Mouse (Mus musculus): Measurements from ENCODE around the gene Shisal1. TPM values are rescaled to one million over a fixed set of nuclear protein-coding genes. Genes with fewer than 3 reads are reported as not detected.

Shisal1 gene
- polyA plus RNA-seq, 1 experiment from 2014 or later, result 2.1 TPM

DNA sequence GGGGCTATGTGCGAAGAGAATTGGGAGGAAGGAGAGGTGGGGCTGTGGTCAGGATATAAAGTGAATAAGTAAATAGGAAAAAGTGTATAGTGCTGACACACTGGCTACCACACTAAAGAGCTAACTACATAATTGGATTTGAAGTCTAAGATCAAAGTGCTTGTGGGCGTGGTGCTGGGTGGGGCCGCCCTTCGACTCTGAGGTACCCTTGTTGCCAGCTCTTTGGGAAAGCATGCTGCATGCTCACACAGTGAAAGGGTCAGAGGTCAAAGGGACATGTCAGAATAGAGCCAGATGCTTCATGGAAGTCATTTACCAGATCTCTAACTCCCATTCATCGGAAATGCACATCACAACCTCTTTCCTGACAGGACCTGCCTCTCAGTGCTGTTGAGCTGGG, 74.1 kb downstream of the Shisal1 start:
- WGBS, result 63% methylated on average over 5 of the region's 5 CpGs
- no peak for ATAC-seq (ENCODE audit: low FRiP score, low TSS enrichment)

DNA sequence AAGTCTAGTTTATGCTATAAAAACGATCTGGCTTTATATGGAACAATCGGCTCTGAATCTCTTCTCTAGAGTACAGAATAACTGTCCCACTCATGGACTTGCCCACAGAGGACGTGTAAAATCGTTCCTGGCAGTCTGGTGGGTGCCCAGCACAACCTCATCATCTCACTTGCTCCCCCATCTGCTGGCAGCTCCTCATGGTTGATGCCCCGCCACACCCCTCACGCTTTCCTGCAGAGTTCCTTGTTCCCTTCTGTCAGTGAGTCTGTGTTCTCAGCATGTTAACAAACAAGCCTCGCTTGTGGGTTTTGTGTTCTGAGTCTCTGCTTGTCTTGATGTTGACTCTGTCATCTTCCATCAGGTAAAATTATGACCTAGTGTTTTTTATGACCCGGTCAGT, 79.5 kb downstream of the Shisal1 start:
- H3K9me3 ChIP-seq (ENCODE audit: control insufficient read depth, low read length), result no peaks in the 10 kb centered on the region
- no peaks in the 10 kb centered on the region for H3K36me3 ChIP-seq (ENCODE audit: control insufficient read depth, insufficient read depth, low read length)
- H3K27ac ChIP-seq (ENCODE audit: low read depth, low read length), result no peak overlapping the region
- no peak overlapping the region for H3K9ac ChIP-seq (ENCODE audit: low read depth, low read length)
- H3K4me1 ChIP-seq (ENCODE audit: control insufficient read depth, insufficient read depth, low read length), result 0 out of 2 replicates have a peak, but pooled peaks cover 7% of the 10 kb centered on the region
- no peaks in the 10 kb centered on the region for H3K27me3 ChIP-seq (ENCODE audit: control insufficient read depth, insufficient read depth, low read length)
- H3K4me3 ChIP-seq (ENCODE audit: low read length), result no peak overlapping the region
- 87% methylated on average over 8 of the region's 8 CpGs for WGBS
- ATAC-seq (ENCODE audit: low FRiP score, low TSS enrichment), result no peak
- H3K4me2 ChIP-seq (replicated peaks; ENCODE audit: low read depth, low read length), result no peak overlapping the region

More for the DNA sequence above, 74.1 kb downstream of the Shisal1 start:
- no peaks in the 10 kb centered on the region for H3K36me3 ChIP-seq (ENCODE audit: control insufficient read depth, insufficient read depth, low read length)
- no peaks in the 10 kb centered on the region for H3K4me1 ChIP-seq (ENCODE audit: control insufficient read depth, insufficient read depth, low read length)
- H3K27ac ChIP-seq (ENCODE audit: low read depth, low read length), result no peak overlapping the region
- no peak overlapping the region for H3K9ac ChIP-seq (ENCODE audit: low read depth, low read length)
- no peaks in the 10 kb centered on the region for H3K27me3 ChIP-seq (ENCODE audit: control insufficient read depth, insufficient read depth, low read length)
- no peak overlapping the region for H3K4me2 ChIP-seq (replicated peaks; ENCODE audit: low read depth, low read length)
- H3K9me3 ChIP-seq (ENCODE audit: control insufficient read depth, low read length), result peaks cover 12% of the 10 kb centered on the region; the same call in 1 of the 2 replicates
- no peak overlapping the region for H3K4me3 ChIP-seq (ENCODE audit: low read length)

DNA sequence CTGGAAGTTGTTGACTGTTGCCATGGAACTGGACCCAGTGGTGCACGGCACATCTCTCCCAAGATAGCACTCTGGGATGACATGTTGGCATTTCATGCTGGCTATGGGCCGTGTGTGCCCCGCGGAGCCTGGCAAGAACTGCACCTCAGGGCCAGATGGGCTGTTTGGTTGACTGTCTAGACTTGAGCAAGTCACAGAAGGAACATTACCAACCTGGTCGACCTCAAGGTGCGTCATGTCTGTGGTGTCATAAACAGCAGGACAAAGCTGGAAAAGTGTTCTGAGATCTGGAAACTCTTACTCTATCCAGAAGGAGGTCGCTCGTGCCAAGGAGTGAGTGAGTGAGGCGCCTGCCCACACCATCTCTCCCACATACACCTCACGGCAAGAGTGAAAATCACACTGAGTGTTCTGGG, 80.3 kb downstream of the Shisal1 start:
- ATAC-seq (ENCODE audit: low FRiP score, low TSS enrichment), result no peak
- no peak overlapping the region for H3K4me3 ChIP-seq (ENCODE audit: low read length)
- WGBS, result 84% methylated on average over 10 of the region's 10 CpGs
- H3K9ac ChIP-seq (ENCODE audit: low read depth, low read length), result no peak overlapping the region
- H3K27me3 ChIP-seq (ENCODE audit: control insufficient read depth, insufficient read depth, low read length), result no peaks in the 10 kb centered on the region
- H3K4me2 ChIP-seq (replicated peaks; ENCODE audit: low read depth, low read length), result no peak overlapping the region
- H3K27ac ChIP-seq (ENCODE audit: low read depth, low read length), result no peak overlapping the region
- H3K4me1 ChIP-seq (ENCODE audit: control insufficient read depth, insufficient read depth, low read length), result 0 out of 2 replicates have a peak, but pooled peaks cover 7% of the 10 kb centered on the region
- H3K9me3 ChIP-seq (ENCODE audit: control insufficient read depth, low read length), result no peaks in the 10 kb centered on the region
- H3K36me3 ChIP-seq (ENCODE audit: control insufficient read depth, insufficient read depth, low read length), result no peaks in the 10 kb centered on the region

DNA sequence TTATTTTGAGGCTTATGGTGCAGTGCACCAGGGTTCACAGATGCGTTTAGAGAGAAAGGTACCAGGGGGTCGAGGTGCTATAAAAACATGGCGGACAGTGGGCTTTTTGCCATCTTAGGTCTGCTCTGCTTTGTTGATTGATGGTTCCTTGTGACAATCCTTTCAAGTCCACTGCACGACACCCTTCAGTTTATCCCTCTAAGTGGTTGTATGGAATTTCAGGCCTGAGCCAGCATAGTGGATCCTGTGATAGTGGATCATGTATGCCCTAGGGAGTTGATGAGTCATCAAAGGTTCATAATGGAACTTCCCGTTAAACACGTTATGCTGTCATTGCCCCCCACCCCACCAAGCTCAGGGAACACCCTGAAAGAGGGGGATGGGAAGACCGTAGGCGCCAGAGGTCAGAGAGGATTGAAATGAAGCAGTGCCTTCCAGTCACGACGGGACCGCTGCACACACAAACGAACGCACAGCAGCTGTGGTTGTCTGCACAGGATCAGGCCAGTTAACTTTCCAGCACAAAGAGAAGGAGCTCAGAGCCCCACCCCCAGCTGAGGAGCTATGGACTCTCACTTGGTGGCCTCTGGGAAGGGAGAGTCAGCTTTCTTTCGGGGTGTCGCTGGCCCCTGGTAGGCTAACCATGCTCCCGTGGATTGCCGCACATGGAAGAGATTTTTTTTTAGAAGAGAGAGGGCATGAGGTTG, 81.1 kb downstream of the Shisal1 start:
- Histone ChIP-seq H3K4me1 (ENCODE audit: control insufficient read depth, insufficient read depth, low read length) (0 out of 2 replicates have a peak, but pooled peaks cover 7% of the 10 kb centered on the region), H3K27ac (ENCODE audit: low read depth, low read length) (no peak overlapping the region), H3K36me3 (ENCODE audit: control insufficient read depth, insufficient read depth, low read length) (no peaks in the 10 kb centered on the region), H3K9me3 (ENCODE audit: control insufficient read depth, low read length) (no peaks in the 10 kb centered on the region), H3K4me2 (replicated peaks; ENCODE audit: low read depth, low read length) (no peak overlapping the region), H3K4me3 (ENCODE audit: low read length) (no peak overlapping the region), H3K27me3 (ENCODE audit: control insufficient read depth, insufficient read depth, low read length) (no peaks in the 10 kb centered on the region), H3K9ac (ENCODE audit: low read depth, low read length) (no peak overlapping the region)
- ATAC-seq (ENCODE audit: low FRiP score, low TSS enrichment), result 0 out of 2 replicates have a peak, but pooled peaks have one; percentile 32
- WGBS, result 33% methylated on average over 17 of the region's 17 CpGs

DNA sequence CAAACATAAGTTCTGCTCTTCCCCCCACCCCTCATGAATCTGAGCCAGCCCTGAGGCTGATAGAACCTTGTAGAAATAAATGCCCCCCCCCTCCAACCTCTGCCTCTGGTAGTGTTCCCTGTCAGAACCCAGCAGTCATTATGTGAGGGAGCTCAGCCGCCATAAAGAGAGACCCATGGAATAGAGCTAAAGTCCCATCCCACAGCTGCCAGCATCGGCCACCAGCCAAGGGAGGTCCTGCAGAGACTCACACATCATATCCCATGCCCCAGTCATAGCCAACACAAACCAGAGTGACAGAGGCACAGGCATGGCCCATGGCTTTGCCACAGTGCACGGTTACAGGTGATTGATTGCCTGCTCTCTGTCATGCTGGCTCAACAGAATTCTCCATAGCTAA, 82.2 kb downstream of the Shisal1 start:
- Histone ChIP-seq H3K27me3 (ENCODE audit: control insufficient read depth, insufficient read depth, low read length) (no peaks in the 10 kb centered on the region), H3K4me3 (ENCODE audit: low read length) (no peak overlapping the region), H3K9ac (ENCODE audit: low read depth, low read length) (no peak overlapping the region), H3K4me1 (ENCODE audit: control insufficient read depth, insufficient read depth, low read length) (0 out of 2 replicates have a peak, but pooled peaks cover 7% of the 10 kb centered on the region), H3K4me2 (replicated peaks; ENCODE audit: low read depth, low read length) (no peak overlapping the region), H3K27ac (ENCODE audit: low read depth, low read length) (no peak overlapping the region), H3K9me3 (ENCODE audit: control insufficient read depth, low read length) (no peaks in the 10 kb centered on the region), H3K36me3 (ENCODE audit: control insufficient read depth, insufficient read depth, low read length) (no peaks in the 10 kb centered on the region)
- no peak for ATAC-seq (ENCODE audit: low FRiP score, low TSS enrichment)
- 70% methylated on average over 3 of the region's 3 CpGs for WGBS

DNA sequence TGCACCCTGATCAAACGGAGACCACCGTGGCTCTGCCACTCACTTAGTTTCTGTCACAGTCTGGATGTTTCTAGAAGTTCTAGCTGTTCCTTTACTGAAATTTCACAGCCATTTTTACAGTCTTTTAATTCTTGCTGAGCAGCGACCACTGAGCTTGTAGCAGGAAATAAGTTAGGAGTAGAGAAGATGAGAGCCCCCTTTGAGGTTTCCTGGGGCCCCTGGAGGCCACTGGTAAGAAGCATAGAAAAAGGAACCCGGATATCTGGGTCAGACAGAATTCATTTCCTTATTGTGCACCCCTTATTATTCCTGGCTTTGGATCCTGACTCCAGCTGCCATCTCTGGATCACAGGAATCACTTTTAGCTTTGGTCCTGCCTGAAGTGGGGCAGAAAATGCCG, 91.8 kb downstream of the Shisal1 start:
- 86% methylated on average over 5 of the region's 5 CpGs for WGBS

DNA sequence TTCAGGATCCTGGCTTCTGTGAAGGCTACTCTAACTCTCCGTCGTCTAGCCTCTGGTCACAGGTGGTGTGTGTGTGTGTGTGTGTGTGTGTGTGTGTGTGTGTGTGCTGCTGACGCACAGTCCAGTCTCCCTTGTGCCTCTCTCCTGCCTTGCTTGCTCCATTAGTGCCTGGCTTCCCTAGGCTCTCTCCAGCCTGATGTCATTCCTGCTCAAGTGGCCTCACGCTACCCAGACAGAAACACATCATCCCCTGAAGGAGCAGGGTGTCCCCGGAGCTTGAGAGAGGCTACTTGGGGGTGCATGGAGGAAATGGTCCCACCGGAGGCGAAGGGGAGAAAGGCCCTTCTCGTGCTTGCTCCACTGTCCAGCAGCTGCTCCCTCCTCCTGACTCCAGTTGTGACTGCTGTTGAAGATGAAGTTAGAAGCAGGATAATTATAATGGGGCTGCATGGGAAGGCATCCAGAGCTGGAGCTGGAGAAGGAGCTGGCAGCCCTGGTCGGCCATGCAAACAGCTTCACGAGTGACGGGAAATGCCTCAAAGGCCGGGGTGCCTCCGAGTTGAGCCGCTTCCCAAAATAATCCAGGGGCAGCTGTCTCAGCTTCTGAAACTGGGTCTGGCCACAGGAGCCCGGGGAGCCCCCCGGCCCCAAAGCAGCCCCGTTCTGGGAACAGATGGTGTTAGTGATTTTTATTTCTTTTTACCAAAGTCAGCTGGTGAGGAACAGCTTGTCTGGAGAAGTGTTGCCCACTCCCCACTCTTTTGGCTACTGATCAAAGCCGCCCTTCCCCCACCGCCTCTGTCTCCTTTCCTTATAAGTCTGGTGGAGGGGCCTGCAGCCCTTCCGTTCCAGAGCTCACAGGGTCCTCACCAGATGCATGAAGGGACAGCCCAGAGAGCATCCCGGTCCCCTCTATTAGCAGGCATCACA, 94.7 kb downstream of the Shisal1 start:
- no peak for ATAC-seq (ENCODE audit: low FRiP score, low TSS enrichment)
- Histone ChIP-seq H3K4me1 (ENCODE audit: control insufficient read depth, insufficient read depth, low read length) (peaks cover 11% of the 10 kb centered on the region; the same call in 1 of the 2 replicates), H3K36me3 (ENCODE audit: control insufficient read depth, insufficient read depth, low read length) (no peaks in the 10 kb centered on the region), H3K27me3 (ENCODE audit: control insufficient read depth, insufficient read depth, low read length) (no peaks in the 10 kb centered on the region), H3K9ac (ENCODE audit: low read depth, low read length) (no peak overlapping the region), H3K4me3 (ENCODE audit: low read length) (no peak overlapping the region), H3K4me2 (replicated peaks; ENCODE audit: low read depth, low read length) (no peak overlapping the region), H3K27ac (ENCODE audit: low read depth, low read length) (no peak overlapping the region), H3K9me3 (ENCODE audit: control insufficient read depth, low read length) (no peaks in the 10 kb centered on the region; the same call in 1 of the 2 replicates)
- 60% methylated on average over 21 of the region's 21 CpGs for WGBS

More for the DNA sequence above, 91.8 kb downstream of the Shisal1 start:
- no peak for ATAC-seq (ENCODE audit: low FRiP score, low TSS enrichment)
- Histone ChIP-seq H3K27me3 (ENCODE audit: control insufficient read depth, insufficient read depth, low read length) (no peaks in the 10 kb centered on the region), H3K4me2 (replicated peaks; ENCODE audit: low read depth, low read length) (no peak overlapping the region), H3K36me3 (ENCODE audit: control insufficient read depth, insufficient read depth, low read length) (no peaks in the 10 kb centered on the region), H3K4me1 (ENCODE audit: control insufficient read depth, insufficient read depth, low read length) (peaks cover 13% of the 10 kb centered on the region; the same call in 1 of the 2 replicates), H3K9ac (ENCODE audit: low read depth, low read length) (no peak overlapping the region), H3K4me3 (ENCODE audit: low read length) (no peak overlapping the region), H3K9me3 (ENCODE audit: control insufficient read depth, low read length) (no peaks in the 10 kb centered on the region), H3K27ac (ENCODE audit: low read depth, low read length) (no peak overlapping the region)

DNA sequence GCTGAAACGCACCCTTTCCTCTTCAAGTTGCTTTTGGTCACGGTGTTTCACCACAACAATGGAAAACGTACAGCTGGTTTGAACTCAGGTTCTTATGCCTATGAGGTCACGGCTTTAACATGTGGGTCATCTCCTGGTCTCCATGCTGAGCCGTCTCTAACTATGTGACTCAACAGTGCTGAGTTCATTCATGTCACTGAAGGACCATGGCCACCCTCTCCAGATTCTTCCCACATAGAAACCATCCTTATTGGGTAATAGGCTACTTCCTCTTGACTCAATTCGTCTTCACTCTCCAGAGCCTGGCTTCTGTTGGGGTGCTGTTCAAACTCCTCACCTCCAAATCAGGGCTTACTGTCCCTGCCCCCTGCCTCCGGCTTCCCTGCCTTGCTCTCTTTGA, 95.6 kb downstream of the Shisal1 start:
- no peaks in the 10 kb centered on the region for H3K27me3 ChIP-seq (ENCODE audit: control insufficient read depth, insufficient read depth, low read length)
- H3K4me1 ChIP-seq (ENCODE audit: control insufficient read depth, insufficient read depth, low read length), result peaks cover 11% of the 10 kb centered on the region; the same call in 1 of the 2 replicates
- H3K4me3 ChIP-seq (ENCODE audit: low read length), result no peak overlapping the region
- H3K9ac ChIP-seq (ENCODE audit: low read depth, low read length), result no peak overlapping the region
- H3K4me2 ChIP-seq (replicated peaks; ENCODE audit: low read depth, low read length), result no peak overlapping the region
- H3K27ac ChIP-seq (ENCODE audit: low read depth, low read length), result no peak overlapping the region
- no peaks in the 10 kb centered on the region; the same call in 1 of the 2 replicates for H3K9me3 ChIP-seq (ENCODE audit: control insufficient read depth, low read length)
- H3K36me3 ChIP-seq (ENCODE audit: control insufficient read depth, insufficient read depth, low read length), result no peaks in the 10 kb centered on the region
- no peak for ATAC-seq (ENCODE audit: low FRiP score, low TSS enrichment)
- 88% methylated on average over 7 of the region's 7 CpGs for WGBS

Measured in kidney, embryonic 14.5 days (tissue).